Mouse (Mus musculus): Measurements from ENCODE around the gene Plxna1. TPM values are rescaled to one million over a fixed set of nuclear protein-coding genes. Genes with fewer than 3 reads are reported as not detected.

Plxna1 gene
- polyA plus RNA-seq, 1 experiment from 2014 or later: 17.3 TPM

DNA sequence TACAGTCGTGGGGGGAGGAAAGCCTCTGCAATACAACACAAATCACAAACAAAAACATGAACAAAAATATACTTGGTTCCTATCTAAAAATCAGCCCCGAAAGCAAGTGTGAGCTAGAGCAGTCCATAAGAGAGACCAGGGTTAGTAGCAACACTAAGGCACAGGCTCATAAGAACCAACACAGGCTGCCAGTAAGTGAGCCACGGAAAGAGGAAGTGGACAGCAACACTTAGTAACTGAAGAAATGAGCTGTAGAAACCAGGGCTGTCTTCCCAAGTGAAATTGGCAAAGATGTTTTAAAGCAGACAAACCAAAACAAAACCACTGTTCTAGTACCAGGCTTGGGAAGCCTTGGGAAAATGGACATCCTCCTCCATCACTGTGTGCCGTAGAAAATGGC is 35.5 kb upstream of the Plxna1 start:
- 83% methylated on average over 4 of the region's 4 CpGs for WGBS
- H3K9me3 ChIP-seq (ENCODE audit: control insufficient read depth, low read depth, low read length): no peaks in the 10 kb centered on the region
- no peaks in the 10 kb centered on the region for H3K4me1 ChIP-seq (ENCODE audit: control insufficient read depth, insufficient read depth, low read length)
- no peak overlapping the region for H3K4me2 ChIP-seq (replicated peaks; ENCODE audit: low read depth, low read length)
- H3K4me3 ChIP-seq (ENCODE audit: low read depth, low read length): no peak overlapping the region
- no peak overlapping the region for H3K9ac ChIP-seq (replicated peaks; ENCODE audit: low read depth, low read length)
- ATAC-seq (ENCODE audit: insufficient number of reproducible peaks, insufficient read depth, low FRiP score, low read depth): no peak
- H3K36me3 ChIP-seq (ENCODE audit: control insufficient read depth, insufficient read depth, low read length): no peaks in the 10 kb centered on the region
- no peaks in the 10 kb centered on the region for H3K27me3 ChIP-seq (ENCODE audit: control insufficient read depth, insufficient read depth, low read length)
- no peak overlapping the region for H3K27ac ChIP-seq (ENCODE audit: low read length)

DNA sequence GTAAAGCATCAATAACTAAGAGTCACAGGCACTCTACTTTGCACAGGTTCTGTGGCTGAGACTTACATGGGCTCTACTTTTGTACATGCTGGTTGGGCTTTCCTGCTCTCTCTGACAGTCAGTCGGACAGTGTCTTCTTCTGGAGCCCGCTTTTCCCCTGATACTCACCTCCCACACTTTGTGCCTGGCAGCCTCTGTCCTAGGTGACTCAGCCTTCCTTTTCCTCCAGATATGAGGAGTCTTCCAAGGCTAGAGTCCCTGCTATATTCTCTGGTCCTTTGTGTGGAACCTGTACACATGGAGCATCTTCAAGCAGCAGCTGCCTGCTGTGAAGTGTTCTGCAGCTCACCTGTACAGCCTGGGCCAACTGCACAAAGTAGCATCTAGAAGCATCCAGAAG is 31.4 kb upstream of the Plxna1 start:
- Histone ChIP-seq H3K4me3 (ENCODE audit: low read depth, low read length) (no peak overlapping the region), H3K9ac (replicated peaks; ENCODE audit: low read depth, low read length) (no peak overlapping the region), H3K4me2 (replicated peaks; ENCODE audit: low read depth, low read length) (no peak overlapping the region), H3K9me3 (ENCODE audit: control insufficient read depth, low read depth, low read length) (no peaks in the 10 kb centered on the region), H3K27ac (ENCODE audit: low read length) (no peak overlapping the region), H3K27me3 (ENCODE audit: control insufficient read depth, insufficient read depth, low read length) (no peaks in the 10 kb centered on the region), H3K36me3 (ENCODE audit: control insufficient read depth, insufficient read depth, low read length) (no peaks in the 10 kb centered on the region), H3K4me1 (ENCODE audit: control insufficient read depth, insufficient read depth, low read length) (no peaks in the 10 kb centered on the region)
- no peak for ATAC-seq (ENCODE audit: insufficient number of reproducible peaks, insufficient read depth, low FRiP score, low read depth)
- WGBS: 76% methylated on average over 2 of the region's 2 CpGs

DNA sequence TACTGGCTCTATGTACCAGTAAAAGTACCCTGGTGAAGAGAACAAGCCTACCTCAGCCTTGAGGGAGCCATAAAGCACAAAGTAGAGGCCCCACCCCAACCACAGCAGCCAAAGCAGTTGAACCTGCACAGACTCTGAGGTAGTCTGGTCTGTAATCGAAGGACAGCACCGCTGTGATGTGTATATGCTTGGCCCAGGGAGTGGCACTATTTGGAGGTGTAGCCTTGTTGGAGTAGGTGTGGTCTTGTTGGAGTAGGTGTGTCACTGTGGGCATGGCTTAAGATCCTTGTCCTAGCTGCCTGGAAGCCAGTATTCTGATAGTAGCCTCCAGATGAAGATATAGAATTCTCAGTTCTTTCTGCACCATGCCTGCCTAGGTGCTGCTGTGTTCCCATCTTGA is 29.8 kb upstream of the Plxna1 start:
- no peak for ATAC-seq (ENCODE audit: insufficient number of reproducible peaks, insufficient read depth, low FRiP score, low read depth)
- WGBS: 88% methylated on average over 2 of the region's 2 CpGs
- no peaks in the 10 kb centered on the region for H3K9me3 ChIP-seq (ENCODE audit: control insufficient read depth, low read depth, low read length)
- H3K27ac ChIP-seq (ENCODE audit: low read length): no peak overlapping the region
- no peaks in the 10 kb centered on the region for H3K27me3 ChIP-seq (ENCODE audit: control insufficient read depth, insufficient read depth, low read length)
- no peaks in the 10 kb centered on the region for H3K4me1 ChIP-seq (ENCODE audit: control insufficient read depth, insufficient read depth, low read length)
- no peaks in the 10 kb centered on the region for H3K36me3 ChIP-seq (ENCODE audit: control insufficient read depth, insufficient read depth, low read length)
- H3K9ac ChIP-seq (replicated peaks; ENCODE audit: low read depth, low read length): no peak overlapping the region
- H3K4me3 ChIP-seq (ENCODE audit: low read depth, low read length): no peak overlapping the region
- no peak overlapping the region for H3K4me2 ChIP-seq (replicated peaks; ENCODE audit: low read depth, low read length)

DNA sequence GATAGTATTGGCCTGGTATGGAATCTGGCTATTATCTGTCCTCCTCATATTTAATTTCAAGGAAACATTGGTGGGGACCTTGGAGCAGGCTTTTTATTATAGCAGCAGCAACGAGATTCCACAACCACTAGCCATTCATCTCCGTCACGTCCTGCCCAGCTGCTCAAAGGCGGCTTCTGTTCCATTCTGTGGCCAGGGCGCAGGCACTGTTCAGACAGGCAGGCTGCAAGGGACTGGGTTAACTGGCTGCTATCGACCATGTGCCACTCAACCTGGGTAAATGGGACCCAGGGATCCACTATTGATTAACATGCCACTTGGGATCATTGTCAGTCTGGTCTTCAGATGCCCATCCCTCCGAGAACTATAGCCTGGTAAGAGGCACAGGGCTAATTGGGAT is 27.4 kb upstream of the Plxna1 start:
- Histone ChIP-seq H3K27me3 (ENCODE audit: control insufficient read depth, insufficient read depth, low read length) (no peaks in the 10 kb centered on the region), H3K9me3 (ENCODE audit: control insufficient read depth, low read depth, low read length) (no peaks in the 10 kb centered on the region), H3K36me3 (ENCODE audit: control insufficient read depth, insufficient read depth, low read length) (no peaks in the 10 kb centered on the region), H3K9ac (replicated peaks; ENCODE audit: low read depth, low read length) (no peak overlapping the region), H3K27ac (ENCODE audit: low read length) (no peak overlapping the region), H3K4me2 (replicated peaks; ENCODE audit: low read depth, low read length) (no peak overlapping the region), H3K4me1 (ENCODE audit: control insufficient read depth, insufficient read depth, low read length) (no peaks in the 10 kb centered on the region), H3K4me3 (ENCODE audit: low read depth, low read length) (no peak overlapping the region)
- WGBS: 63% methylated on average over 7 of the region's 7 CpGs
- ATAC-seq (ENCODE audit: insufficient number of reproducible peaks, insufficient read depth, low FRiP score, low read depth): no peak

DNA sequence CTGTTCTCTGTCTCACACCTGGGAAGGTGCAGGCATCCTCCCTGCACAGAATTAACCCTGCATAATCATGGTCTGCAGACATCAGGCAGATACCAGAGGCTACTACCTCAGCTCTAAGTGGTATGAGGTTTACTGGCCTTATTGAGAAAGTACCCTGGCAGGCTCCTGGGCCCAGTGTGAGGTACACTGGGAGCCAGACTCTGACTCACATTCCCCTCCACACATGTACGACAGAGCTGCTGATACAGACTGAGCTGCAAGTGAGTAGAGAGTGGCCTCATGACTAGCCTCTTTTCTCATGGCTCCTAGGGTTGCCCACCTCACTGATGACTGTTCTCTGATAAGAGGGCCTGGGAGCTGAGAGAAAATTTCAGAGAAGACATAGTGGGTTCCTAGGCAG is 24.5 kb upstream of the Plxna1 start:
- H3K9me3 ChIP-seq (ENCODE audit: control insufficient read depth, low read depth, low read length): no peaks in the 10 kb centered on the region
- WGBS: 67% methylated on average over 1 of the region's 1 CpGs
- H3K4me1 ChIP-seq (ENCODE audit: control insufficient read depth, insufficient read depth, low read length): no peaks in the 10 kb centered on the region
- H3K4me3 ChIP-seq (ENCODE audit: low read depth, low read length): no peak overlapping the region
- ATAC-seq (ENCODE audit: insufficient number of reproducible peaks, insufficient read depth, low FRiP score, low read depth): no peak
- H3K9ac ChIP-seq (replicated peaks; ENCODE audit: low read depth, low read length): no peak overlapping the region
- H3K27me3 ChIP-seq (ENCODE audit: control insufficient read depth, insufficient read depth, low read length): no peaks in the 10 kb centered on the region
- no peak overlapping the region for H3K4me2 ChIP-seq (replicated peaks; ENCODE audit: low read depth, low read length)
- no peaks in the 10 kb centered on the region for H3K36me3 ChIP-seq (ENCODE audit: control insufficient read depth, insufficient read depth, low read length)
- H3K27ac ChIP-seq (ENCODE audit: low read length): no peak overlapping the region

DNA sequence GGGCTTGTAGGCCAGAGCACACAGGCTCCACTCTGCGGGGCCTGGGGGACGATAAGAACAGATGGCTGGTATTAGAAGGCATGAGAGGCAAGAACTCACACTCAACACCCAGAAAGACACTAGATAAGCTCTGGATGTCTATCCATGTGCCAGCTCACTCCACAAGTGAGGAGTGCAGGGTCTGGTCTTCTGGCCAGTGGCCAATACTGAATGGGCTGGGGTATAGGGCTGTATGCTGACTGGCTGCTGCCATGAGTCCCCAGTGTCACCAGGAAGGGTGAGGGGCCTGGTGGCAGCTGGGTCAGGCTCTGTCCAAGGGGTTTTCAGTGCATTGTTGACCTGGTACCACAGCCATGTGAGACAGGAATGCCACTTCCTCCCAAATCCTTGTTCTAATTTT is 22.3 kb upstream of the Plxna1 start:
- H3K9me3 ChIP-seq (ENCODE audit: control insufficient read depth, low read depth, low read length): no peaks in the 10 kb centered on the region
- no peak overlapping the region for H3K4me2 ChIP-seq (replicated peaks; ENCODE audit: low read depth, low read length)
- H3K27me3 ChIP-seq (ENCODE audit: control insufficient read depth, insufficient read depth, low read length): no peaks in the 10 kb centered on the region
- no peak overlapping the region for H3K27ac ChIP-seq (ENCODE audit: low read length)
- H3K4me3 ChIP-seq (ENCODE audit: low read depth, low read length): no peak overlapping the region
- 93% methylated on average over 2 of the region's 2 CpGs for WGBS
- no peaks in the 10 kb centered on the region for H3K4me1 ChIP-seq (ENCODE audit: control insufficient read depth, insufficient read depth, low read length)
- H3K36me3 ChIP-seq (ENCODE audit: control insufficient read depth, insufficient read depth, low read length): no peaks in the 10 kb centered on the region
- no peak for ATAC-seq (ENCODE audit: insufficient number of reproducible peaks, insufficient read depth, low FRiP score, low read depth)
- H3K9ac ChIP-seq (replicated peaks; ENCODE audit: low read depth, low read length): no peak overlapping the region

DNA sequence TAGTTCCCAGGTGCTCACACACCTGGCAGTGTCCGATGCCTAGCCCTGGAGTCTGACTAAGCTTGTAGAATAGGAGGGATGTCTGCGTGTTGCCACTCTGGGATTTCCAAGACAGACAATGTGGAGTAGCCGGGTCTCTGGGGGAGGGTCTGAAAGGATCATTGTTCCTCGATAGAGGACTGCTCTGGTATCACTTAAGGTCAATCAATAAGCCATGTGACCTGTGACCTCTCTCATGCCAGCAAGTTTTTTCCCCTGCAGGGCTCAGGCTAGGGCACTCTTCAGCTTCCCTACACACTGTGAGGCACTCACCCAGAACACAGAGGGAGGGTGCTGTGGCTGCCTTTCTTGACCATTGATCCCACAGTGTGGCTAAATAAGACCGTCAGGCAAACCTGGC is 19.4 kb upstream of the Plxna1 start:
- Histone ChIP-seq H3K4me1 (ENCODE audit: control insufficient read depth, insufficient read depth, low read length) (no peaks in the 10 kb centered on the region), H3K27me3 (ENCODE audit: control insufficient read depth, insufficient read depth, low read length) (no peaks in the 10 kb centered on the region), H3K4me3 (ENCODE audit: low read depth, low read length) (no peak overlapping the region), H3K4me2 (replicated peaks; ENCODE audit: low read depth, low read length) (no peak overlapping the region), H3K36me3 (ENCODE audit: control insufficient read depth, insufficient read depth, low read length) (no peaks in the 10 kb centered on the region), H3K27ac (ENCODE audit: low read length) (no peak overlapping the region), H3K9me3 (ENCODE audit: control insufficient read depth, low read depth, low read length) (no peaks in the 10 kb centered on the region), H3K9ac (replicated peaks; ENCODE audit: low read depth, low read length) (no peak overlapping the region)
- WGBS: 58% methylated on average over 5 of the region's 5 CpGs
- no peak for ATAC-seq (ENCODE audit: insufficient number of reproducible peaks, insufficient read depth, low FRiP score, low read depth)

DNA sequence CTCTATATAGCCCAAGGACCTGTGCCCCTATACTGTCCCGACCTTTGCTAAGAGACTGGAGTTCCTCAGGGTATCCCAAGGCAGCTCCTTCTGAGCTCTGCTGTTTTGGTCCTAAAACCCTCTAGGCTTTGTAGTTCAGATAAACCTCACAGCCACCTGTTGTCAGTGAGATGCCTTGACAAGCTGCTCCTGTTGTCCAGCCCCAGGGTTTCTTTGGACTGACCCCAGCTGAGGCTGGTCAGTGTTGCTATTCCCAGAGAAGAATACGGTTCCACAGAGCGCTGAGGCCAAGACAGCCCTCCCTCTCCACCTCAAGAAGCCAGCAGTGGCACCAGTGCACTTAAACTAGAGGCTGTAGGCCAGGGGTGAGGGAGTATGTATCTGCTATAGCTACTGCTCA is 18.8 kb upstream of the Plxna1 start:
- Histone ChIP-seq H3K9ac (replicated peaks; ENCODE audit: low read depth, low read length) (no peak overlapping the region), H3K9me3 (ENCODE audit: control insufficient read depth, low read depth, low read length) (no peaks in the 10 kb centered on the region), H3K4me3 (ENCODE audit: low read depth, low read length) (no peak overlapping the region), H3K27ac (ENCODE audit: low read length) (no peak overlapping the region), H3K4me1 (ENCODE audit: control insufficient read depth, insufficient read depth, low read length) (no peaks in the 10 kb centered on the region), H3K4me2 (replicated peaks; ENCODE audit: low read depth, low read length) (no peak overlapping the region), H3K36me3 (ENCODE audit: control insufficient read depth, insufficient read depth, low read length) (no peaks in the 10 kb centered on the region), H3K27me3 (ENCODE audit: control insufficient read depth, insufficient read depth, low read length) (no peaks in the 10 kb centered on the region)
- no peak for ATAC-seq (ENCODE audit: insufficient number of reproducible peaks, insufficient read depth, low FRiP score, low read depth)
- 59% methylated on average over 3 of the region's 3 CpGs for WGBS

DNA sequence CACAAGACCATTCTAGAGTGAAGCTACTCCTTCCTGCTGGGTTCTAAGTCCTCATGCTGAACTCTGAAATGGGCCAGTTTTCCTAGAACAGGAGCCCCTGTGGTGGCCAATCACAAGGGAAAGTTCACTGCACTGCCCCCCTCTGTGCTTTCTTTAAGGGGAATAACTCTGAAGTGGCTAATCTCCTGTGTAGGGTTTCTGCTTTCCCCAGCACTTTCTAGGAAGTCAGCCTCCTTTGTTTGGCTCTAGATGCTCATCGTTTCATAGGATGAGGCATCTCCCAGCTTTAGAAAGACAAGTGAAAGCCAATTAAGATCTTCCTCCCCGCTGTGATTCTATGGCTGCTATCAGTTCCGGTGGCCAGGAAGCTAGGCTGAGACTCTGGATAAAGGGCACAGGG is 18.3 kb upstream of the Plxna1 start:
- Histone ChIP-seq H3K4me3 (ENCODE audit: low read depth, low read length) (no peak overlapping the region), H3K36me3 (ENCODE audit: control insufficient read depth, insufficient read depth, low read length) (no peaks in the 10 kb centered on the region), H3K9ac (replicated peaks; ENCODE audit: low read depth, low read length) (no peak overlapping the region), H3K4me2 (replicated peaks; ENCODE audit: low read depth, low read length) (no peak overlapping the region), H3K27ac (ENCODE audit: low read length) (no peak overlapping the region), H3K4me1 (ENCODE audit: control insufficient read depth, insufficient read depth, low read length) (no peaks in the 10 kb centered on the region), H3K27me3 (ENCODE audit: control insufficient read depth, insufficient read depth, low read length) (no peaks in the 10 kb centered on the region), H3K9me3 (ENCODE audit: control insufficient read depth, low read depth, low read length) (no peaks in the 10 kb centered on the region)
- no peak for ATAC-seq (ENCODE audit: insufficient number of reproducible peaks, insufficient read depth, low FRiP score, low read depth)
- 59% methylated on average over 3 of the region's 3 CpGs for WGBS
